ENCODE assay signal across 14 mouse cellular contexts in the genomic region with DNA sequence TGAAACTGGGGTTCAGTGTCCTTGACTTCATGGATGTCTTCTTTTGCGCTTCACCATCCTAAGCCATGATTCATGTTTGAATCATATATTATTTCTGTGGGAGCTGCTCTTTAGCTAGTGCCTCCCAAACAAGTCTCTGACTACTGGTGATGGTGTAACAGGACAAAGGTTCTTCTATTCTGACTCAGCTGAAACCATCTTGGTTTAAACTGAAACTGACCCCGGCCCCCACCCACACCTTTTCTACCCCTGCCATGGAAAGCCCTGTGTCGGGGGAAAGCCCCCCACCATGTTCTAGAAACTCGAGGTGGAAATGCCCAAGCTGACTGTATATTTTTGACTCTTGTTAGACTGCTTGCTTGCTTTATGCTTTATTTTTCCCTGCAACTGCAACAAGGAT. TPM values are rescaled to one million over a fixed set of nuclear protein-coding genes. Genes with fewer than 3 reads are reported as not detected.
"Had no signal": no experiment of that assay in that cellular context is flagged by ENCODE, and none has a peak within 500 bp of the region (broad histone marks: within the 10 kb centered on the region; RNA-seq: fewer than 3 reads in every experiment).

No protein-coding gene starts in this region.

- DNase-seq: kidney, adult 9 months; kidney, postnatal 36 days; layer of hippocampus, postnatal 36 days; liver, embryonic 13.5 days; lung, adult 2 months; lung, postnatal 14 days; retina, postnatal 1 day; right cerebral cortex, postnatal 25 days; spleen, adult 18-20 months; thymus, adult 18-20 months; thymus, postnatal 25 days had no signal

- ATAC-seq: midbrain, embryonic 13.5 days; midbrain, embryonic 16.5 days had no signal

RNA-seq across cellular contexts. Expression of a gene that starts 23.3 kb away (rescaled TPM):
- polyA plus RNA-seq: myocyte had no signal
